Mouse (Mus musculus) stomach, postnatal 0 days (tissue): ENCODE results near the gene Zmym1.

Experiments used
- CTCF ChIP-seq: IDR thresholded peaks from 2 replicates; pipeline ENCODE4 v1.5.1; 2016; ENCODE audit warnings: antibody characterized with exemption, low read depth, mild to moderate bottlenecking, moderate library complexity
- EP300 ChIP-seq: optimal IDR thresholded peaks from 2 replicates; pipeline ENCODE3; 2016; ENCODE audit warnings: antibody characterized with exemption

DNA sequence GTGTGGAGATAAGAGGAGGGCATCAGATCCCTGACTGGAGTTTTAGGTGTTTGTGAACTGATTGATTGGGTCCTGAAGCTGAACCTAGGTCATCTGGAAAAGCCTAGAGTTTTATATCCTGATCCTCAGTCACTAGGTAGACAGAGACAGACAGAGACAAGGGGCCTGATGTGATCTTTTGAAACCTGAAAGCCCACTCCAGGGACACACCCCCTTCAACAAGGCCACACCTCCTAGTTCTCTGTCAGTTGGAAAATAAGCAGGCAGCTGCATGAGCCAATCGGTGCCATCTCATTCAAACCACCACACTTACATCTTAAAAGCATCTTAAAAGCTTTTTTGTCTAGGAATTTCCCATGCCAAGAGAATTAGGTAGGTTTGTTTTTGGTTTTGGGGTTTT is 19.9 kb upstream of the Zmym1 start:
- TF ChIP-seq CTCF (no peak), EP300 (no peak)
